Mouse (Mus musculus): ENCODE data around the gene Myl6. TPM values are rescaled to one million over a fixed set of nuclear protein-coding genes. Genes with fewer than 3 reads are reported as not detected.

The Myl6 gene
- polyA plus RNA-seq, 1 experiment, result 2,050 TPM

DNA sequence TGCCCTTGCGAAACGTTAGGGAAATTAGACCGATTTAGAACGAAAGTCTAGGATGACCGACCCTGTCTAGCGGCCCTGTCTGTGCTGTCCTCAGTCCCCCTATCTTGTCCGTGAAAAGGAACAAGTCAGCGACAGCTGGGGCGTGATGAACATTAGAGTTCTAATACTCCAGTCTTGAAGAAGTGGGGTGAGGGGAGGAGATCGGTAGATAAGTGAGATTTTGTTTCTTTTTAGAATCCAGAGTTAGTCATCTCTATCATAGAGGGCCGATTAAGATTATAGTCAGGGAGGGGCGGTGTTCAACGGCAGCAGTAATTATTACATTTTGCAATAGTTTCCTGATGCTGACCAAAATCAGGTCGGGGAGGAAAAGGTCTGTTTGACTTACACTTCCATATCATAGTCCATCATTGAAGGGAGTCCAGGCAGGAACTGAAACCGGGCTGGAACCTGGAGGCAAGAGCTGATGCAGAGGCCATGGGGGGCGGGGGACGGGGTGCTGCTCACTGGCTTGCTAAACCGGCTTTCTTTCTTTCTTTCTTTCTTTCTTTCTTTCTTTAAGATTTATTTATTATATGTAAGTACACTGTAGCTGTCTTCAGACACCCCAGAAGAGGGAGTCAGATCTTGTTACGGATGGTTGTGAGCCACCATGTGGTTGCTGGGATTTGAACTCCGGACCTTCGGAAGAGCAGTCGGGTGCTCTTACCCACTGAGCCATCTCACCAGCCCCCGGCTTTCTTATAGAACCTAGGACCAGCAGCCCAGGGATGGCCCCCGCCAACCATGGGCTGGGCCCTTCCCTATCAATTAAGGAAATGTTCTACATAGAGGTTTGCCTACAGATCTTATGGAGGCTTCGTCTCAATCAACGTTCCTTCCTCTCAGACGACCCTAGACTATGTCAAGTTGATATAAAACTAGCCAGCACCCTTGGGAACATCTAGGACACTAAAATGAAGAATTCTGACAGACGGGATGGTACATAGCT lies 32.7 kb upstream of the Myl6 start:
- TF ChIP-seq CTCF (IDR thresholded peaks at IDR 0.05; ENCODE audit: control insufficient read depth, insufficient read depth, low read length) (no peak), POLR2A (IDR thresholded peaks at IDR 0.05; ENCODE audit: borderline replicate concordance, control insufficient read depth, low read depth, low read length) (no peak)
- 22% methylated on average over 28 of the region's 28 CpGs for WGBS
- Histone ChIP-seq H3K27ac (ENCODE audit: control insufficient read depth, insufficient read depth, low read depth, low read length, poor library complexity) (peak overlapping the region; percentile 59; the same call in 1 of the 2 replicates), H3K4me3 (replicated peaks; ENCODE audit: control insufficient read depth, low read depth, low read length) (peak overlapping the region; percentile 89), H3K4me1 (ENCODE audit: control insufficient read depth, insufficient read depth, low read length) (no peaks in the 10 kb centered on the region; the same call in 1 of the 2 replicates)

DNA sequence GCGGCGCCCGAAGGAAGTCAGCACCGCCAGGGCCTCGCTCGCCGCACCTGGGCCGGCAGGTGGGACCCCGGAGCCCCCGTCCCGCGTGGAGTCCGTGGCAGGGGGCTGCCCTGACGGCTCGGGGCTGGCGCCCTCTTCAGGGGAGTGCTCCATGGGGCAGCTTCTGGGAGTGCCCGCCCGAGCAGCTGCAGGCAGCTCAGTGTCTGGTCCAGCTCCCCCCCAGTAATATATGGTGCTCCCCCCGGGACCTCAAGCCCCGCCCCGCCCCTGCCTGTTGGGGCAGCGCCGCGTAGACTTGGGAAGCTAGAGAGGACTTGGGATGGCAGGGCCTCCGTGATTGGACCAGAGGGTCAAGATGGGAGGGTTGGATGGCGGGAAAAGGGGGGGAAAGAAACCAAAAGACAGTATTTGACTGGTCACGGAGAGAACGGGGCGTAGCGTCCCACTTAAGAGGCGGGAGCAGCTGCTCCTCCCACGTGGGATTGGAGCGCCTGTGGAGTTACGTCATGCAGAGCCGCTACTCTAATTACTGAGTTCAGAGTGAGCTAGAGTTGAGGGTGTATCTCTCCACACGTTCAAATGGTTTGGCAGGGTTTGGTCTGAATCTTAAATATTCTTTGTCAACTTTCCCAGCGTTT lies 31.8 kb upstream of the Myl6 start, which contains the start of gene Esyt1:
Esyt1 (minus strand) TSS at position 201 of the 638 bp plus-strand sequence.
- peak; percentile 36; the same call in 1 of the 2 replicates for TF ChIP-seq CTCF (IDR thresholded peaks at IDR 0.05; ENCODE audit: control insufficient read depth, insufficient read depth, low read length)
- peak; percentile 83 for TF ChIP-seq POLR2A (IDR thresholded peaks at IDR 0.05; ENCODE audit: borderline replicate concordance, control insufficient read depth, low read depth, low read length)
- Histone ChIP-seq H3K4me1 (ENCODE audit: control insufficient read depth, insufficient read depth, low read length) (no peaks in the 10 kb centered on the region; the same call in 1 of the 2 replicates), H3K27ac (ENCODE audit: control insufficient read depth, insufficient read depth, low read depth, low read length, poor library complexity) (peak within 1 kb of the TSS; percentile 93), H3K4me3 (replicated peaks; ENCODE audit: control insufficient read depth, low read depth, low read length) (peak within 1 kb of the TSS; percentile 89)
- WGBS, result under 1% methylated on average over 37 of the region's 37 CpGs

DNA sequence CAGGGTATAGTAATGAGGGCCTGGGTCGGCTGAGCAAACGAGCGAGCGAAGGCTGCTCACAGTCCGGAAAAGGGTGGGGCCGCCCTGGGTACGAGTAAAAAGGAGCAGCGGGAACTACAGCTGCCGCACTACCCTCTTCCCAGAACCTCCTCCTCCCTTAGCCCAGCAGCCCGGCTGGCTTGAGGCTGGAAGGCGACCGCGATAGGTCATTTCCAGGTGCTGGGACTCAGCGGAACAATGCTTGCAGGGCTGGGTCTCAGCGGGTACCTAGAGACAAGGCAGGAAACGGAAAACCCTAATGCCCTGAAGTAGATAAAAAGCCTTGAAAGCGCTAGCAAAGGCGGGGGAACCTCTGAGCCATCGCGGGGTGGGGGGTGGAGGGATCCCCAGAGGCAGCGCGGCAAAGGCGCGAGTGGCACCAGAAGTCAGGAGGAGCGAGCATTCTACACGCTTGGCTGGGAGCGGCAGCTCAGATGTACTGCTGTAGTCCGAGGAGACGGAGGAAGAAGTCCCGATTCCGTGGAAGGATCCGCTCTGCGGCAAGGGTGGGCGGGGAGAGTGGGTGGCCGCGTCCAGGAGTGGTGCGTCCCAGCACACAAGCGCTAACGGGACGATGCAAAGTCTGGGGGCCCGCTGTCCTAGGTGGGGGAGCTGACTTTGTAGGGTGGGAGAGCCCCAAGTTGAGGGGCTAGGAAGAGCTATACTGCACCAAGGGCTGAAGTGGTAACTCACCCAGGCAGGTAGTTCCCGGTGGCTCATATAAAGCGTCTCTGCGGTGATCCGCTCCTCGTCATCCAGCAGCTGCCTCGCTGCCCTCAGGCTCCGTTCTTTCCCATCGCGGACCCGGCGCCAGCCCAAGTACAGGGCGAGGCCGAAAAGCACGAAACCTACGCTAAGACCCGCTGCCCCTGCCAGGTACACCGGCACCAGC lies 31.1 kb upstream of the Myl6 start:
- Histone ChIP-seq H3K4me1 (ENCODE audit: control insufficient read depth, insufficient read depth, low read length) (no peaks in the 10 kb centered on the region; the same call in 1 of the 2 replicates), H3K4me3 (replicated peaks; ENCODE audit: control insufficient read depth, low read depth, low read length) (peak overlapping the region; percentile 89), H3K27ac (ENCODE audit: control insufficient read depth, insufficient read depth, low read depth, low read length, poor library complexity) (peak overlapping the region; percentile 93)
- TF ChIP-seq POLR2A (IDR thresholded peaks at IDR 0.05; ENCODE audit: borderline replicate concordance, control insufficient read depth, low read depth, low read length) (peak; percentile 51; the same call in 1 of the 2 replicates), CTCF (IDR thresholded peaks at IDR 0.05; ENCODE audit: control insufficient read depth, insufficient read depth, low read length) (no peak)
- under 1% methylated on average over 58 of the region's 58 CpGs for WGBS

DNA sequence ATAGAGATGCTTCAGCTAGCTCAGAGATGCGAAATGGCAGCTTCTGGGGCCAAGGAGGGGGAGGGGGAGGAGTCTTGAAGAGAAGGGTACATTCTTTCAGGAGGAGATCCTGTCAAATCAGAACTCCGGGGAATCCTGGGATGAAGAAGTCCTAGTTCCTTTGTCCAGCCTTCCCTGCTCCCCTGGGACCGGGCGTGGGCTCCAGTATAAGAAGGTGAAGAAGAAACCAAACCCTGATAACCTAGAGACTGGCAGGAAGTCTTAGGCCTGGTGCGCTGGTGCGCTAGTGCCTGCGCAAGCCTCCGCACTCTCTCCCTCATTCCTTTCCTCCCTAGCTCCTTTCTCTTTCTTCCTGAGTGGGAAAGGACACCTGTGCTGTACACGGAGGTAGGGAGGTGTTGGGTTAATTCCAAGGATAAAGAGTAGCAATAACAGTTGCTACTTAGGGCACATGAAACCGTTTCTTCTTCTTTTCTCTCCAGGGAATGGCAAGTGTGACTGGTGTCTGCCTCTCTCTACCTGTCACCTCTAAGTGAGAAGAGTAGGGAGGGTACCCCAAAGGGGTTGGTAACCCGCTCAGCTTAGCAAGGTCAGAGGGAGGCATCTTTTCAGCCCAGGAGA lies 30.3 kb upstream of the Myl6 start:
- Histone ChIP-seq H3K27ac (ENCODE audit: control insufficient read depth, insufficient read depth, low read depth, low read length, poor library complexity) (peak overlapping the region; percentile 93), H3K4me1 (ENCODE audit: control insufficient read depth, insufficient read depth, low read length) (no peaks in the 10 kb centered on the region; the same call in 1 of the 2 replicates), H3K4me3 (replicated peaks; ENCODE audit: control insufficient read depth, low read depth, low read length) (peak overlapping the region; percentile 89)
- TF ChIP-seq POLR2A (IDR thresholded peaks at IDR 0.05; ENCODE audit: borderline replicate concordance, control insufficient read depth, low read depth, low read length), result peak; percentile 44; the same call in 1 of the 2 replicates
- no peak for TF ChIP-seq CTCF (IDR thresholded peaks at IDR 0.05; ENCODE audit: control insufficient read depth, insufficient read depth, low read length)
- WGBS, result 20% methylated on average over 11 of the region's 11 CpGs

DNA sequence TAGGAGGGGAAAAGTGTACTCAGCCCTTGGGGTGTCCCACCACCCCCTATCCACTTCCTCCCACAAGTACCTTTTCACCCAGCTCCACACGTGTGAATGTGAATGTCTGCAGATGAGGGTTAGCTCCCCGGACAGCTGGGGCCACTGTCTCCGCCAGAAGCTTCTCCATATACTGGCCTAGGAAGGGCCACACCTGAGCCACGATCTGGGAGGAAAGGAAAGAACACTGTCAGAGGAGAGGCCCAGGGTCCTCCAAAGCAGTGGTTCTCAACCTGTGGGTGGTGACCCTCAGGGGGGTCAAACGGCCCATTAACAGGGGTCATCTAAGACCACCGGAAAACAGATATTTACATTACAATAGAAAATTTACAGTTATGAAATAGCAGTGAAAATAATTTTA lies 28.4 kb upstream of the Myl6 start:
- WGBS, result 80% methylated on average over 6 of the region's 6 CpGs
- Histone ChIP-seq H3K27ac (ENCODE audit: control insufficient read depth, insufficient read depth, low read depth, low read length, poor library complexity) (no peak overlapping the region), H3K4me1 (ENCODE audit: control insufficient read depth, insufficient read depth, low read length) (no peaks in the 10 kb centered on the region; the same call in 1 of the 2 replicates), H3K4me3 (replicated peaks; ENCODE audit: control insufficient read depth, low read depth, low read length) (no peak overlapping the region)
- TF ChIP-seq POLR2A (IDR thresholded peaks at IDR 0.05; ENCODE audit: borderline replicate concordance, control insufficient read depth, low read depth, low read length) (no peak), CTCF (IDR thresholded peaks at IDR 0.05; ENCODE audit: control insufficient read depth, insufficient read depth, low read length) (no peak)

DNA sequence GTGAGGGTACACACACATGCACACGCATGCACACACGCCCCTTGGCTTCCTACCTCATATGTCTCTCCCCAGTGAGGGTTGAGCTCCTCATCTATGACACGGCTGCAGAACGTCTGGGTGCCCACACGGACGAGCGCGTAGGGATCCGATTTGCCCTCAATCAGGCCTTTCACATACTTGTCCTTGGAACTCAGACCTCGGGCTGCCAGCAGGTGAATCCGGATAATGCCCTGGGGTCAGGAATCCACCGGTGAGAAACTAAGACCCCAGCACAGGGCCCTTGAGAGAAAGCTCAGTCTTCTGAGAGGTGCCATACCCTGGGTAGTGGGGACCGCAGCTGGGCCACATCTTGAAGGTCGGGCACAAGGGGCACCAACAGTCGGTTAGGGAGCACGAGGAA lies 26.6 kb upstream of the Myl6 start:
- no peaks in the 10 kb centered on the region; the same call in 1 of the 2 replicates for H3K4me1 ChIP-seq (ENCODE audit: control insufficient read depth, insufficient read depth, low read length)
- TF ChIP-seq POLR2A (IDR thresholded peaks at IDR 0.05; ENCODE audit: borderline replicate concordance, control insufficient read depth, low read depth, low read length) (no peak), CTCF (IDR thresholded peaks at IDR 0.05; ENCODE audit: control insufficient read depth, insufficient read depth, low read length) (no peak)
- no peak overlapping the region for H3K4me3 ChIP-seq (replicated peaks; ENCODE audit: control insufficient read depth, low read depth, low read length)
- 92% methylated on average over 16 of the region's 16 CpGs for WGBS
- no peak overlapping the region for H3K27ac ChIP-seq (ENCODE audit: control insufficient read depth, insufficient read depth, low read depth, low read length, poor library complexity)

DNA sequence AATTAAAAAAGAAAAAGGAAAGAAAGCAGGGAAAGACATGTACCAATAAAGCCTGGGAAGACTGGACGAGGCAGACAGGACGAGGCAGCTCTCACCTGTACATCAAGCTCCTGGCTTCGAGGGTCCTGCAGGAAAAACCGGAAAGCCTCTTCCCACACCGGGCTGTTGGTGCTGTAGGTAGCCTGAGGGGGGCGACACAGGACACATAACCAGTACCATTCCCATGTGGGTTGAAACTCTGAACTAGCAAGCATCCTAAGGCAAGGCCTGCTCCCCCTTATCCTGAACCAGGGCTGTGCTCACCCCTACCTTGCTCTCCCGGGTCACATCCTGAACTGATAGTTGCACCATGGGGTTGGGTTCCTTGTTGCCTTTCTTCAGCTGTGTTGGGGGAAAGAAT lies 24.9 kb upstream of the Myl6 start:
- Histone ChIP-seq H3K4me3 (replicated peaks; ENCODE audit: control insufficient read depth, low read depth, low read length) (no peak overlapping the region), H3K27ac (ENCODE audit: control insufficient read depth, insufficient read depth, low read depth, low read length, poor library complexity) (no peak overlapping the region), H3K4me1 (ENCODE audit: control insufficient read depth, insufficient read depth, low read length) (no peaks in the 10 kb centered on the region)
- 78% methylated on average over 7 of the region's 7 CpGs for WGBS
- TF ChIP-seq POLR2A (IDR thresholded peaks at IDR 0.05; ENCODE audit: borderline replicate concordance, control insufficient read depth, low read depth, low read length) (no peak), CTCF (IDR thresholded peaks at IDR 0.05; ENCODE audit: control insufficient read depth, insufficient read depth, low read length) (peak; percentile 68)

Data from bone marrow, adult 2 months (tissue).